Comparison of ENCODE assay signal across 8 mouse cellular contexts in genomic region chr11:20400302-20401234, GRCm38 (mm10).
A peak's percentile ranks its signal among the peaks of the same experiment; 100 is the strongest.
DNase-seq lines count a peak whose midpoint lies in the region; TF ChIP-seq lines count a peak whose summit lies in the region.

No protein-coding gene starts in this region.

- TF ChIP-seq POLR2A in lung, adult 2 months (IDR thresholded peaks at IDR 0.05; ENCODE audit: borderline replicate concordance, extremely low read depth, low read depth, low read length) = no peak
- no peak for TF ChIP-seq POLR2A in olfactory bulb, adult 2 months (IDR thresholded peaks at IDR 0.05; ENCODE audit: insufficient read depth, low read depth, low read length)

- peak; percentile 92 for TF ChIP-seq CTCF in layer of hippocampus, adult 2 months (conservative IDR thresholded peaks at IDR 0.05)
- TF ChIP-seq CTCF in lung, adult 2 months (IDR thresholded peaks at IDR 0.05; ENCODE audit: insufficient read depth, low read length) = peak; percentile 93
- TF ChIP-seq CTCF in olfactory bulb, adult 2 months (IDR thresholded peaks at IDR 0.05; ENCODE audit: insufficient read depth, low read depth, low read length) = peak; percentile 70

- peak overlapping the region; percentile 57 for H3K27ac ChIP-seq in layer of hippocampus, adult 2 months
- H3K27ac ChIP-seq in olfactory bulb, adult 2 months (ENCODE audit: insufficient read depth, low read depth, low read length) = no peak overlapping the region

- peak overlapping the region; percentile 53 for H3K4me3 ChIP-seq in layer of hippocampus, adult 2 months
- peak overlapping the region; percentile 14 for H3K4me3 ChIP-seq in lung, adult 2 months (replicated peaks; ENCODE audit: extremely low read depth, low read depth, low read length)
- peak overlapping the region; percentile 32 for H3K4me3 ChIP-seq in olfactory bulb, adult 2 months (ENCODE audit: insufficient read depth, low read depth, low read length)

- WGBS in lung, adult 2 months = 20% methylated on average over 32 of the region's 32 CpGs
- 9% methylated on average over 32 of the region's 32 CpGs for WGBS in olfactory bulb, adult 2 months

- H3K4me1 ChIP-seq in lung, adult 2 months (ENCODE audit: control insufficient read depth, insufficient read depth, low read length) = peaks cover 2% of the 10 kb centered on the region; the same call in 1 of the 2 replicates
- no peaks in the 10 kb centered on the region for H3K4me1 ChIP-seq in olfactory bulb, adult 2 months (ENCODE audit: control insufficient read depth, insufficient read depth, low read length)

- peak; percentile 47 for DNase-seq in MEL-GATA-1-ER (ENCODE audit: extremely low read depth, low read depth)
- DNase-seq in cerebellum, adult 11-12 months = peak; percentile 58
- peak; percentile 92 for DNase-seq in forelimb bud, embryonic 11.5 days (ENCODE audit: low read depth, low spot score)
- peak; percentile 91 for DNase-seq in heart, postnatal 4 days
- peak; percentile 81 to 92 for DNase-seq in layer of hippocampus, adult 2 months (ENCODE audit: low spot score in 2 of 2)
- peak; percentile 73 for DNase-seq in lung, adult 2 months
- peak; percentile 22 to 62 for DNase-seq in thymus, postnatal 10 days (ENCODE audit: low spot score in 2 of 2)

Comparison
In these comparisons a context has a peak if more than half of its experiments do, and no peak if none do; other contexts are left out.
1. DNase-seq: peak in every context shown above with its lines; median percentile 92 in forelimb bud, embryonic 11.5 days; 91 in heart, postnatal 4 days; 86 in layer of hippocampus, adult 2 months; 73 in lung, adult 2 months; 58 in cerebellum, adult 11-12 months; 47 in MEL-GATA-1-ER; 42 in thymus, postnatal 10 days.